Mouse (Mus musculus): ENCODE measurements at regions not wholly inside any gene's neighbourhood (a gene's known extent, or its start where the extent isn't known, plus 50 kb on each side); places are given as distances from the start of the nearest gene placed in this dataset.

GRCm38 (mm10) chr9:61707296-61707695 lies 207.0 kb downstream of the Rplp1 start:
- DNase-seq (ENCODE audit: low spot score): no peak

- DNase-seq (ENCODE audit: low spot score): peak; percentile 42
Measured at GRCm38 (mm10) chr9:61706263-61706755, 208.0 kb downstream of the Rplp1 start.

DNA sequence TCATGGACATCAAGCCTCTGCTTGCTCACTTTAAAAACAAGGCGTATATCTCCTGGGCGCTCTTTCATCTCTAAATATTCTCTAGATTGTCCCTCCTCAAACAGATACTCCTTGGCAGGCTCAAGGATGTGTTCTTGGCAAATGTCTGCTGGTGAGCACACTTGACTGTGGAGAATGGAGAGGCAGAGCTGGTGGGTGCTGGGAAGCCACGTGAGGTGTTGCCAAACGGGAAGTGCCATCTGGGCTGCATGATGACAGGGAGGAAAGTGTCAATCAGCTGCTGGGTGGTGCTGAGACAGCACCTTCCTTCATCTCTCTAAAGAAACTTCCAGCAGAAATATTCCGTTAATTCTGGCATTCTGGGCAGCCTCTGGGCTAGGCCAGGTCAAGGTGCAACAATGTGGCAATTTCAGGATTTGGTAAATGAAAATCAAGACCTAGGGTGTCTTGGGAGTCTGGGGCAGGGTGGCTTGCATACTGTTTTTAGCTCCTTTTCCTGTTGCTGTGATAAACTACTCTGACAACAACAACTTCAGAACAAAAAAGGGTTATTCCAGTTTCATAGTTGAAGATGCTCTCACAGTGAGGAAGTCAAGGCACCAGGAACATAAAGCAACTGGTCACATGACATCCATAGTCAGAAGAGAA lies 208.6 kb downstream of the Rplp1 start:
- DNase-seq (ENCODE audit: low spot score): no peak

GRCm38 (mm10) chr9:61703301-61703700 lies 211.0 kb downstream of the Rplp1 start:
- DNase-seq (ENCODE audit: low spot score): peak; percentile 72

- DNase-seq (ENCODE audit: low spot score): peak; percentile 33
Measured at GRCm38 (mm10) chr9:61702280-61702966, 211.9 kb downstream of the Rplp1 start.

GRCm38 (mm10) chr9:61700576-61700975 lies 213.8 kb downstream of the Rplp1 start:
- DNase-seq (ENCODE audit: low spot score): no peak

GRCm38 (mm10) chr9:61699618-61700017 lies 214.7 kb downstream of the Rplp1 start:
- DNase-seq (ENCODE audit: low spot score): no peak

- DNase-seq (ENCODE audit: low spot score): peak; percentile 63
Measured at GRCm38 (mm10) chr9:61697959-61698358, 216.4 kb downstream of the Rplp1 start.

DNA sequence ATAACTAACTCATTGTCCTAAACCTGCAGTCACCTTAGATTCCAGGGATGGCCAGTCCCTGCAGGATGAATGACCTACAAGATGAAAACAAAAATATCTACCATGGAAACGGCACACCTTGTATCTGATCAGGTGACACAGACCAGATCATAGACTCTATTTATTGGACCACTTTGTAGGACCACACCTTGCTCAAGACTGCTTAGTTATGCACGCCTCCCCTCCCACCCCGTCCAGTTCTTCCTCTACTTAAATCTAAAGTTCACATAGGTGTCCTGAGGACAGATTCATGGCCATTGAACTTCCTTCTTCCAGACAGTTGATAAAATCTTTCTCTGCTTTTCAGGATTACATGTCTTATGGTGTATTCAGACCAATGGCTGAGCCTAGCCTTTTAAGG lies 217.5 kb downstream of the Rplp1 start:
- DNase-seq (ENCODE audit: low spot score): no peak

DNA sequence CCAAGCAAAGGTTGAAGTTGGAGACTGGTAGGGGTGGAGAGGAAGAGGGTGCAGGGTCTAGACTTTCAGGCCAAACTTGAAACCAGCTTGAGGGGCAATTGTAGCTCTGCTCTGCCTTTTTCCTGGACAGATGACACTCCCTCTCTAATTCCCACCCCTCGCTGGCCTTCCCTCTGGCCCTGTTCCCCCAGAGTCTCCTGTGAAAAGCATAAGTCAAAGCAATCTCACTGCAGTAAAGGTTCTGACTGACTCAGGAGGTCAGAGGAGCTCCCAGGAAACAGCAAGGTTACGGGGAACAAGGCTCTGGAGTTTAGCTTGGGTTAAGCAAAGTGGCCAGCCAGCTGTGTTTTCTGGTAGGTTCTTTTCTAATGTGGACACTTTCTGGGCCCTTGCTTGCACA lies 218.5 kb downstream of the Rplp1 start:
- no peak for DNase-seq (ENCODE audit: low spot score)

- peak; percentile 72 for DNase-seq (ENCODE audit: low spot score)
Measured at GRCm38 (mm10) chr9:61695381-61695791, 219.0 kb downstream of the Rplp1 start.

DNA sequence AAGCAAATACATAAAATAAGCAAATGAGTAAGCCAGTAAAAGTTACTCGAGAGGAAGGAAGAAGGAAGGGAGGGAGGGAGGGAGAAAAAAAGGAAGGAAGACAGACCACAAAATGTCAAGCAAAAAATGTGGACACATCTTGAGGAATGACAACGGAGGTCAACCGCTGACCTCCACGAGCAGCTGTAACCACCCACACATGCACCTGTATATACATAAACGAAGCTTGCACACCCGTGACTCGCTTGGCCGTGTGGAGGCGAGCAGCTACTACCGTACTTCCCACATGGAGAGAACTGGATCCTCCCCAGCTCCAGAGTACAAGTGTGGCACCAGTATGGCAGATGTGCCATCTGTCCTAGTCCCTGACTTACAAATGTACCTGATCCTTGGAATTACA lies 220.1 kb downstream of the Rplp1 start:
- DNase-seq (ENCODE audit: low spot score): no peak

GRCm38 (mm10) chr9:61690786-61691185 lies 223.6 kb downstream of the Rplp1 start:
- DNase-seq (ENCODE audit: low spot score): no peak

DNA sequence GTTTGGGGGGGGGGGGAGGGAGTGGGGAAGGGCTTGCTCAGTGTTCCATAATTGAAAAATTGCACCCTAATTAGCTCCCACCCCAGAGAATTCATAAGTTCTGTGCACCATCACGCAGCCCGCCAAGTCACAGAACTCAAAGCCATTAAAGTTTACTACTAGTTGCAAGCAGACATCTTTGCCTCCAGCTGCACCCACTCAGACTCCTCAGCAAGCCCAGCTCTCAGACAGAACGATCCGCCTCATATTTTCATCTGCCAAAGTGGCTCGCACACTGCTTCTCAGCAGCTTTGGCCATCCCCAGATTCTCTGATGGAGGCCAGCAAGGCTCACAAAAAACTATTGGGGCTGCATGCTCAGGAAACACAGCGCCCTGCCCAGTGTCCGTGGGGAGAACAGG lies 224.4 kb downstream of the Rplp1 start:
- DNase-seq (ENCODE audit: low spot score): no peak

DNA sequence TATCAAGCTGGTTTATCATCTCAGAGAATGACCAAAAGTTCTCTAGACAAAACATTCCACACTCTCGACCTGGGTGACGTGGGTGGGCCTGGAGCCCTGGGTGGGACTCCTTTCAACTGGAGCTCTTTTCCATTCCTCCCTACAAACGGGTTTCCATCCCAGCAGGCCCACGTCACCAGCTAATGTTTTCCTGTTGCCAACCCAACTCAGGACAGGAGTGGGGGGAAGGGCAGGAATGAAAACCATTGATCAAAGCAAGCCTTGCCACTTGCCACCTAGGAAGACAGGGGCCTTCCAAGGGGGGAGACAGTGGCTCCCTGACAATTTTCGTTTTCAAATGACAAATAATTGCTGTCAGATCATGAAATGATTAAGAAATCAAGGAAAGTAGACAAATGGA lies 224.8 kb downstream of the Rplp1 start:
- DNase-seq (ENCODE audit: low spot score): no peak

DNA sequence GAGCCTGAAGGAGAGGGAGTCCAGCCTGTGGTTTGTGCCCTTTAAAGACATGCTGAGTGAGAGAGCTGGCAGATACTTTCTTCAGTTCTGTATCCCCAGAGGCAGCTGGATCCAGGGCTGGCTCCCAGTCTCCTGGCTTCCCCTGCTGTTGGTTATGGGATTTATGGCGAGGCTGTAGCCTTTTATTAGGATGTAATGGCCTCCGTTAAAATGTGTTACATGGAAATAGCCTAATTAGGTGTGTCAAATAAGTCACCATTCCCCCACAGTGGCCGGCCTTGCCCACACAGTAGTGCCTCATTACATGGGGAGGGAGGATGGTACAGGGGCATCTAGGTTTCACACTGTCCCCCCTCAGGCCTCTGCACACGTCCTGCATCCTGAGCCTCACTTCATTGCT lies 230.8 kb downstream of the Rplp1 start:
- no peak for DNase-seq (ENCODE audit: low spot score)

- no peak for DNase-seq (ENCODE audit: low spot score)
Measured at GRCm38 (mm10) chr9:61682744-61683259, 231.5 kb downstream of the Rplp1 start.

GRCm38 (mm10) chr9:61682316-61682715 lies 232.0 kb downstream of the Rplp1 start:
- DNase-seq (ENCODE audit: low spot score): no peak

- DNase-seq (ENCODE audit: low spot score): no peak
Measured at GRCm38 (mm10) chr9:61681406-61681805, 232.9 kb downstream of the Rplp1 start.

- no peak for DNase-seq (ENCODE audit: low spot score)
Measured at GRCm38 (mm10) chr9:61680911-61681311, 233.4 kb downstream of the Rplp1 start.

DNA sequence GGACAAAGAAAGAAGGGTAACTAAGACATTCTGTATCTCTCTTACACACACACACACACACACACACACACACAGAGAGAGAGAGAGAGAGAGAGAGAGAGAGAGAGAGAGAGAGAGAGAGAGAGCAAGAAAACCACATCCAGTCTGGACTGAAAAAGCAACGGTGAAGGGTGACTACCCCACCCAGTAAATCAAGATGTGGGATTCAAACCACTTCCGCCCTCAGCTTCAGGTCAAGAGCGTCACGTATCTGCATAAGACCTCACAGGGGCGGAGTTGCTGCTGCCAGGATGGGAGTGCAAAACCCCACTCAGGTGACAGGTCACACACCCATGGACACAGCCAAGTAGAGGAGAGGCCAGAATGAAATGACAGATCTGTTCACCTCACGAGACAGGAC lies 234.7 kb downstream of the Rplp1 start:
- no peak for DNase-seq (ENCODE audit: low spot score)

- no peak for DNase-seq (ENCODE audit: low spot score)
Measured at GRCm38 (mm10) chr9:61677603-61678002, 236.7 kb downstream of the Rplp1 start.

DNA sequence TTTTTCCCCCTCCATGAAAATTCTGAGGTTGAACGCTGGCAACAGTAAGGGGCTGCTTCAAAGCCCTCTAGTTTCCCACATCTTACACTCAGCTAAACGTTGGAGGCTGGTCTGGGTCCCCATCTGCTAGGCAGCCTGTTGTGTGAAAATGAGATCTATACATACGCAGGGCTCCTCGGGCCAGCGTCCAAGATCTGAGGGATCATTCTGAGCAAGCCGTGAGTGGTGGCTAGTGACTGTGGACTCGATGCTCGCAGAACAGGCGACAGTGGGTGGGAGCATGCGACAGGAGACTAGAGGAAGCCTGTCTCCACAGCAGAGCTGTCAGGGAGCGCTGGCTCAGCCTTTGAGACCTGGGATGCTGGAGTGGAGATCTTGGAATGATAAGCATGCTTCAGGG lies 237.3 kb downstream of the Rplp1 start:
- DNase-seq (ENCODE audit: low spot score): no peak

DNA sequence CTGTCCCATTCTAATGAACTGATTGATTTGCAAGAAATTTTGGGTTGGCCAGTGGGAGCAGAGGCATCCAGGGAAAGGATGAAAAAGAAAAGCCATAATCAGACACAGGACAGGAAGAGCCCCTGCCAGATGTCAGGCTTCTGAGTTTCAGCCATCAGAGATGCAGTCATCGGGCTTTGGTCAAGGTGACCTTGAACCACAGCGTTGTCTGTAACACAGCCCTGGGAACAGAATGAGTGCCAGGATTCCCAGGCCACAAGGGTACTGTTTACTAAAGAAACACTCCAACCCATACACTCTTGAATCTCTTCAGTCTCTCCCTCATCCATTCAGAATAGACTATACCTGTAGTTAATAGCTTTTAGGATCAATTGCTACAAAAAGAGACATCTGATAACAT lies 239.0 kb downstream of the Rplp1 start:
- no peak for DNase-seq (ENCODE audit: low spot score)

Data from MN1 (cell line).